Mouse (Mus musculus): ENCODE data around the gene Npsr1. TPM values are rescaled to one million over a fixed set of nuclear protein-coding genes. Genes with fewer than 3 reads are reported as not detected.

Gene Npsr1
- total RNA-seq, 2 experiments from 2014 or later, result 4.0 to 4.4 TPM

GRCm38 (mm10) chr9:24254236-24254635, 156.4 kb downstream of the Npsr1 start:
- no peak for TF ChIP-seq CTCF (IDR thresholded peaks at IDR 0.05)
- no peak overlapping the region for H3K4me3 ChIP-seq
- no peak for DNase-seq (ENCODE audit: extremely low spot score in 1 of 2, low spot score in 2 of 2)
- intact Hi-C loops (cut with DNase I), result no loop called here
- H3K27ac ChIP-seq, result no peak overlapping the region

DNA sequence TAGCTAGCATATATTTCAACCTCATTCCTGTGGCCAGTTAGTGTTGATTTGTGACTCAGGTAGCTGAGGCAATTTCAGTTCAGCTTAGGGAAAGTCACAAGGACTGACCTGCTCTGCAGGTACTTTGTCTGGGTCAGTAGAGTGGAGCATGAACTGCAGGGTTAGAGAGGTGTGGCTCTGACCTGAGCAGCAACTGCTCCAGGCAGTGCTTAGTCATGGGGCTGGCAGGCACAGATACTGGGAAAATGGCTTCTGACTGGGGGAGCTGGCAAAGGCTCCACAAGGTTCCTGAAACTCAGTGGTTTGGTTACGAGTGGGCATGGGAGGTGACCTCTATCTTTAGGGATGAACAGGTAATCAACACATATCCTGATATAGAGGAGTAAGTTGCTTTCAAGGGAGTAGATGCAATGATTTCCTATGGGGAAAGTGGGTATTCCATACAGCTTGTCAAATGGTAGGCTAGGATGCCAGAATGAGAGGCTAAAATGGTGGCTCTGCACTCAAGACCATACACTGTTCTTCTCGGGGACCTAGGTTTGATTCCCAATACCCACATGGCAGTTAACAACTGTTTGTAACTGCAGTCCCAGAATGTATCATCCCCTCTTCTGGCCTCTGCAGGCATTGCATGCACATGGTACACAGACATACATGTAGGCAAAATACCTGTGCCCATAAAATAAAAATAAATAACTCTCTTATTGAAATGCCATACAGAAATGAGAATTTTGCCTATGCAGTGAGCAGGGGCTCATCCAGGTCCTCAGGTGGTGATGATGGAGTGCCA, 182.9 kb downstream of the Npsr1 start:
- Histone ChIP-seq H3K27ac (no peak overlapping the region), H3K4me3 (no peak overlapping the region)
- intact Hi-C loops (cut with DNase I), result loop anchor here (5.0 kb wide), 1 partner anchor 328 kb away; no protein-coding TSS in a partner anchor
- TF ChIP-seq CTCF (IDR thresholded peaks at IDR 0.05), result peak; percentile 3; the same call in 1 of the 2 replicates
- no peak for DNase-seq (ENCODE audit: extremely low spot score in 1 of 2, low spot score in 2 of 2)

- no peak for DNase-seq (ENCODE audit: extremely low spot score in 1 of 2, low spot score in 2 of 2)
- no peak for TF ChIP-seq CTCF (IDR thresholded peaks at IDR 0.05)
- H3K27ac ChIP-seq, result peak overlapping the region; percentile 59; the same call in 1 of the 2 replicates
- intact Hi-C loops (cut with DNase I), result loop anchor here (2.0 to 5.0 kb wide), 3 partner anchors 72 to 786 kb away; no protein-coding TSS in a partner anchor
- H3K4me3 ChIP-seq, result no peak overlapping the region
Measured at GRCm38 (mm10) chr9:24282617-24283016, 184.8 kb downstream of the Npsr1 start.

DNA sequence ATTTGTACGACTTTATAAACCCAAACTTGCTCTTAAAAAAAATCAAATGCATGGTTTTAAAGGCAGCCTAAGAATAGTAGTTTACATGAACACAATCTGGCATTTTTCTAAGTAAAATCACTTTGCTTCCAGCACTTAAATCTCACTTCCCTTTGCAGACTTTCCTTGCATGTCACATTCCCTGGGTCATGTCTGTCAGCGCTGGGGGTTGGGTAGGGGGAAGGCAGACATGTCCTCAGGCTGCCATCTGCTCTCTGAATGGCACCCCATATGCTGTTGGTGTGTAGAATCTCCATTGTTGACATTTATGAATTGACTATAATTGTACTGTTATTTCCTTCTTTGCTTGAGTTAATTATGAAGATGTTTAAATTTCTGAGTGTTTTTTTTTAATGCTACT, 185.3 kb downstream of the Npsr1 start:
- DNase-seq (ENCODE audit: extremely low spot score in 1 of 2, low spot score in 2 of 2), result peak; percentile 21 to 24
- no peak for TF ChIP-seq CTCF (IDR thresholded peaks at IDR 0.05)
- Histone ChIP-seq H3K27ac (peak overlapping the region; percentile 59; the same call in 1 of the 2 replicates), H3K4me3 (no peak overlapping the region)
- intact Hi-C loops (cut with DNase I), result loop anchor here (2.0 to 5.0 kb wide), 3 partner anchors 72 to 786 kb away; no protein-coding TSS in a partner anchor

GRCm38 (mm10) chr9:24283536-24283935, 185.7 kb downstream of the Npsr1 start:
- intact Hi-C loops (cut with DNase I), result loop anchor here (2.0 to 5.0 kb wide), 3 partner anchors 73 to 787 kb away; no protein-coding TSS in a partner anchor
- TF ChIP-seq CTCF (IDR thresholded peaks at IDR 0.05), result no peak
- DNase-seq (ENCODE audit: extremely low spot score in 1 of 2, low spot score in 2 of 2), result no peak
- no peak overlapping the region for H3K4me3 ChIP-seq
- H3K27ac ChIP-seq, result peak overlapping the region; percentile 69; the same call in 1 of the 2 replicates

- TF ChIP-seq CTCF (IDR thresholded peaks at IDR 0.05), result no peak
- intact Hi-C loops (cut with DNase I), result loop anchor here (5.0 kb wide), 1 partner anchor 332 kb away; no protein-coding TSS in a partner anchor
- no peak for DNase-seq (ENCODE audit: extremely low spot score in 1 of 2, low spot score in 2 of 2)
- H3K27ac ChIP-seq, result peak overlapping the region; percentile 69
- no peak overlapping the region for H3K4me3 ChIP-seq
Measured at GRCm38 (mm10) chr9:24284239-24285084, 186.7 kb downstream of the Npsr1 start.

- peak overlapping the region; percentile 69 for H3K27ac ChIP-seq
- no peak overlapping the region for H3K4me3 ChIP-seq
- no peak for TF ChIP-seq CTCF (IDR thresholded peaks at IDR 0.05)
- intact Hi-C loops (cut with DNase I), result no loop called here
- no peak for DNase-seq (ENCODE audit: extremely low spot score in 1 of 2, low spot score in 2 of 2)
Measured at GRCm38 (mm10) chr9:24285419-24285818, 187.6 kb downstream of the Npsr1 start.

GRCm38 (mm10) chr9:24291385-24291784, 193.6 kb downstream of the Npsr1 start:
- Histone ChIP-seq H3K27ac (no peak overlapping the region), H3K4me3 (no peak overlapping the region)
- no peak for TF ChIP-seq CTCF (IDR thresholded peaks at IDR 0.05)
- intact Hi-C loops (cut with DNase I), result no loop called here
- DNase-seq (ENCODE audit: extremely low spot score in 1 of 2, low spot score in 2 of 2), result no peak

DNA sequence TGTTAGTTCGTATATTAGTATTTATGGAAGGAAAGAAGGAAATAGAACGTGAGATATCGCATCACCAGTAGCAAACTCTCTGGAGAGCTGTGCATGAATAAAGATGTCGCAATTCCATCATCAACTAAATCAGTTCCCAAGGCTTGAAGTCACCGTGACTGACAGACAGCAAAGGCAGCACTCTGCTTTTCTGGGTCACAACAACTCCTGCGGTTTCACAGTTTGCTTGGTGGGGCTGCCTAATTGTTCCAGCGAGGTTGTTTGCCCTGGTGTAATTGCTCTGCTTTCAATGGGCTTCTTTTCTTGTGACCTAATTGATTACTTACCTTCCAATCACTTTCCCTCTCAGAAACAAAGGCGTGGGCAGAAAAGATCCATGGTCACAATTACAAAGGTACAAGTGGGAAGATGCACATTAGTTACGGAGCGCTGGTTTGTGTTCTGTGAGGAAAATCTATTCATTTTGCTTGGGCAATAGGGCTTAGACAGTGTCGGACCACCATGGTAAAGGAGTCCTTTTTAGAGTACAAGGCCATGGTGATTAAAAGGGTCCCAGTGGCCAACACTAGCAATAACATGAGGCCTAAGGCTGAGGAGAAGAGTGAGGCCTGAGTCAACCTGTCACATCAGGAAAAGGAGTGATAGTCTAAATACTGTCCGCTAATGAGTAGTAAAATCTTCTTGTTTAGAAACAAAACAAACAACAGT, 195.6 kb downstream of the Npsr1 start:
- Histone ChIP-seq H3K4me3 (no peak overlapping the region), H3K27ac (no peak overlapping the region)
- DNase-seq (ENCODE audit: extremely low spot score in 1 of 2, low spot score in 2 of 2), result no peak
- intact Hi-C loops (cut with DNase I), result no loop called here
- no peak for TF ChIP-seq CTCF (IDR thresholded peaks at IDR 0.05)

DNA sequence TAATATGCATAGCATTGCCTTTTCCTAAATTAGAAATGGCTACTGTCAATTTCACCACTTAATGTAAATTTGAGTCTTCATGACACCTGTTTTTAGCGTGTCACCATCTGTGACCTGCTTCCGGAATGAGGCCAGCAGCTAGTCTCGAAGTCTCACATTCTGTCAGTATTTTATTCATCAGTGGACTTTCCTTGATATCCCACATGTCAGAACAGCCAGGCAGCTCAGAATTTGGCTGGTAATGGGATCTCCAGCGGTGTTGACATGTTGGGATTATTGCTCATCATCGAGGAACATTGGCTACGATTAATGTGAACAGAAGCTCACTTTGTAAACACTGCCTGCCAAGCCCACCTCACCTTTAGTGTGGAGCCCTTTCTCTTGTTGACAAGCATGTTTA, 205.1 kb downstream of the Npsr1 start:
- Histone ChIP-seq H3K4me3 (no peak overlapping the region), H3K27ac (no peak overlapping the region)
- TF ChIP-seq CTCF (IDR thresholded peaks at IDR 0.05), result no peak
- intact Hi-C loops (cut with DNase I), result no loop called here
- no peak for DNase-seq (ENCODE audit: extremely low spot score in 1 of 2, low spot score in 2 of 2)

GRCm38 (mm10) chr9:24306990-24307389, 209.2 kb downstream of the Npsr1 start:
- DNase-seq (ENCODE audit: extremely low spot score in 1 of 2, low spot score in 2 of 2), result no peak
- no peak overlapping the region for H3K27ac ChIP-seq
- TF ChIP-seq CTCF (IDR thresholded peaks at IDR 0.05), result no peak

More at GRCm38 (mm10) chr9:24306990-24307389, 209.2 kb downstream of the Npsr1 start:
- no peak overlapping the region for H3K4me3 ChIP-seq
- intact Hi-C loops (cut with DNase I), result no loop called here

All from left cerebral cortex, adult 2 months (tissue).